Mouse (Mus musculus) megakaryocyte, adult 5-6 weeks (primary cell): ENCODE results near the gene Fignl1. TPM values are rescaled to one million over a fixed set of nuclear protein-coding genes. Genes with fewer than 3 reads are reported as not detected.
A peak's percentile ranks its signal among the peaks of the same experiment; 100 is the strongest.

Experiments used
- ATAC-seq: 2 replicates; pipeline ENCODE4 v1.8.0; 2016; ENCODE audit warnings: mild to moderate bottlenecking, inconsistent platforms; ENCODE audit not compliant: poor library complexity, severe bottlenecking
- total RNA-seq, 2 experiments: library from RNA; stranded (forward) in 1 of 2; stranded (reverse) in 1 of 2; fragments of 153-499, 151-499 nt in 1 of 2; fragments of 221-1000, 200-1000 nt in 1 of 2; gene quantifications; 2 replicates each; pipeline versions ENCODE4 v1.2.3 to v1.2.4; 2015 to 2017

Fignl1 gene
- total RNA-seq, 2 experiments from 2014 or later = 45.4 to 65.6 TPM

GRCm38 (mm10) chr11:11811906-11812480 lies 3.2 kb upstream of the Fignl1 start:
- ATAC-seq = peak; percentile 62

GRCm38 (mm10) chr11:11809404-11810175 lies 828 bp upstream of the Fignl1 start:
- no peak for ATAC-seq

- no peak for ATAC-seq
Observed at GRCm38 (mm10) chr11:11808035-11808819, 535 bp downstream of the Fignl1 start.

GRCm38 (mm10) chr11:11805951-11806350 lies 2.8 kb downstream of the Fignl1 start:
- no peak for ATAC-seq

GRCm38 (mm10) chr11:11804421-11804820 lies 4.3 kb downstream of the Fignl1 start:
- no peak for ATAC-seq

- ATAC-seq = no peak
Observed at GRCm38 (mm10) chr11:11801067-11801466, 7.7 kb downstream of the Fignl1 start.

- ATAC-seq = no peak
Observed at GRCm38 (mm10) chr11:11800304-11800703, 8.5 kb downstream of the Fignl1 start.

GRCm38 (mm10) chr11:11798690-11799089 lies 10.1 kb downstream of the Fignl1 start:
- no peak for ATAC-seq

GRCm38 (mm10) chr11:11794626-11795025 lies 14.1 kb downstream of the Fignl1 start:
- ATAC-seq = no peak

- ATAC-seq = peak; percentile 86
Observed at GRCm38 (mm10) chr11:11788521-11788974, 20.2 kb downstream of the Fignl1 start.

- peak; percentile 64 for ATAC-seq
Observed at GRCm38 (mm10) chr11:11785457-11785856, 23.3 kb downstream of the Fignl1 start.

GRCm38 (mm10) chr11:11781728-11782127 lies 27.0 kb downstream of the Fignl1 start:
- peak; percentile 64 for ATAC-seq

- ATAC-seq = no peak
Observed at GRCm38 (mm10) chr11:11778345-11778744, 30.4 kb downstream of the Fignl1 start.

GRCm38 (mm10) chr11:11777796-11778195 lies 31.0 kb downstream of the Fignl1 start:
- ATAC-seq = no peak

- peak; percentile 44 for ATAC-seq
Observed at GRCm38 (mm10) chr11:11777246-11777645, 31.5 kb downstream of the Fignl1 start.

GRCm38 (mm10) chr11:11776822-11777174 lies 32.0 kb downstream of the Fignl1 start:
- peak; percentile 58 for ATAC-seq

- no peak for ATAC-seq
Observed at GRCm38 (mm10) chr11:11776071-11776821, 32.5 kb downstream of the Fignl1 start.

GRCm38 (mm10) chr11:11774893-11775292 lies 33.9 kb downstream of the Fignl1 start:
- no peak for ATAC-seq

GRCm38 (mm10) chr11:11774384-11774783 lies 34.4 kb downstream of the Fignl1 start:
- ATAC-seq = no peak

- ATAC-seq = no peak
Observed at GRCm38 (mm10) chr11:11772196-11772595, 36.6 kb downstream of the Fignl1 start.

- no peak for ATAC-seq
Observed at GRCm38 (mm10) chr11:11770691-11771090, 38.1 kb downstream of the Fignl1 start.
